Mouse (Mus musculus) embryonic stem cell, embryonic (primary cell): ENCODE measurements around the gene Gm20517.

Experiments used
- CTCF ChIA-PET, 4 experiments: fragments of 300-600 bp in 2 of 4; fragments of 350-600 bp in 2 of 4; sonication (Branson Sonifier 250); formaldehyde crosslinking; loops; one replicate each; lab custom pipeline; 2022; ENCODE audit warnings: inconsistent platforms in 2 of 4; lab: Charles Lee
- POLR2A ChIA-PET, 4 experiments: fragments of 300-600 bp in 2 of 4; fragments of 350-600 bp in 2 of 4; sonication (Branson Sonifier 250); formaldehyde crosslinking; loops; one replicate each; lab custom pipeline; 2022; ENCODE audit warnings: antibody characterized with exemption in 4 of 4, inconsistent platforms in 1 of 4; lab: Charles Lee

The Gm20517 gene

DNA sequence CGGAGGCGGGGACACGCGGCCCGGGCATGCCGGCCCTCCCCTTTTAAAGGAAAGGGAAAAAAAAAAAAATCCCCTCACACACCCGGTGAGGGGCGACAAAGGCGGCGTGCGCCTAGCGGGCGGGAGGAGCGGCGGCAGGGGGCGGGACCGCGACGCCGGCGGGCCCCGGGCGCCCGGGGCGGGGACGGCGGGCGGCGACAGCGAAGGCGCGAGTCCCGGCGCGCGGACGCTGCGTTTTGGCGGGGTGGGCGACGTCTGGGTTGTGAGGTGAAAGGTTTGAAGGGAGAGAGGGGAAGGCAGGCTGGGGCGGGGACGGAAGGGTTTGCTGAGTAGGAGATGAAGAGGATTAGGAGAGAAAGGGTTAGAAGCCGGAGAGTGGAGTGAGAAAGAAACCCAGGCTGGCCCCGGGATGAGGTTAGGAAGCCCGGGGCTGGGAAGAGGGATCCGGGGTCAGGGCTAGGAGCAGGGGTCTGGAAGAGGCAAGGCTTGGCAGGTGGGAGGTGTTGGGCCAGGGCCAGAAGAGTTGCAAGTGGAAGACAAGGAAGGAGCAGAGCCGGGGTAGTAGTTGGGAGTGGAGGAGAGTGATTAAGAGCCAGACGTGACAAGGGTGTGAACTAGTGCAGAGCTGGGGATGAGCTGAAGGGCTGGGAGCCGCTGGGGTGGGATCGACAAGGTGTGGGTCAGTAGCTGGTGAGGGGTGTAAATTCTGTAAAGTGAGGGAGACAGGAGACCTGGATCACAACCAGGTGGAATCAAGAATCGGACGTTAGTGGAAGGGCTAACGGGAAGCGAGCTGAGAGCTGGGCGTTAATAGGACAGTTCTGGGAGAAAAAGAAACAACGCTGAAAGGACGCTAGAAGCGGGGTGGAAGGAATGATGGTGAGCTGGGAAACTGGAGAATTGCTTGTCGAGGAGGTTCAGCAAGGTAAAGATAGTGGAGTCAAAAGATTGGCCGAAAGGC, 18.6 kb downstream of the Gm20517 start:
- ChIA-PET POLR2A (interaction anchor here (0.6 to 2.6 kb wide), 35 partner anchors 9 to 1779 kb away, joined by 3 to 12 read pairs (median 3); partner anchors contain the start of genes Taf8 (in 3 of the 4), Gm21981 (in 1 of the 4) and Prickle4 (in 1 of the 4)), CTCF (interaction anchor here (0.5 to 2.7 kb wide), 28 partner anchors 9 to 1477 kb away, joined by 3 to 9 read pairs (median 4); partner anchors contain the start of genes Bysl (in 1 of the 4), Frs3 (in 1 of the 4), Gm20517 (in 1 of the 4) and Mad2l1bp (in 1 of the 4))

DNA sequence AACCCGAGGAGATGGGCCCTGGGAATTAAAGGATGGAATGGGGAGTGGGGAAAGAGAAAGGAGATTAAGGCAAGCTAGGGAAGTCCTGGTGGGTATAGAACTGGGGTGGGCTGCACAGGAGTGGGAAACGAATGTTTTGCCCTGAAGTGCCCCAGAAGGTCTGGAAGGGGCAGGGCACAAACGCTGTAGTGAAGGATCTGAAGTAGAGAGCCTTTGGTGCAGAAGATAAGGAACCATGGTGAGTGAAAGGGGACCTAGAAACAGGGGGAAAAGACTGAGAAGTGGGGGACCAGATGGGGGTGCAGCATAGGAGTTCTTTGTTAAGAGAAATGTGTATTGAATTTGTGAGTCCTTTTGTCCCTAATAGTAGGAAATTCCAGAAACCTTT, 19.3 kb downstream of the Gm20517 start, which contains the start of gene Usp49:
Usp49 (plus strand) TSS at position 13 of the 388 bp plus-strand sequence.
- ChIA-PET CTCF (interaction anchor here in 3 of 4 experiments (0.6 to 2.7 kb wide), 10 partner anchors 8 to 490 kb away, joined by 3 to 9 read pairs (median 4); no protein-coding TSS in a partner anchor), POLR2A (interaction anchor here (0.6 to 2.6 kb wide), 19 partner anchors 8 to 788 kb away, joined by 3 to 12 read pairs (median 4); partner anchors contain the start of gene Taf8 (in 1 of the 4))

DNA sequence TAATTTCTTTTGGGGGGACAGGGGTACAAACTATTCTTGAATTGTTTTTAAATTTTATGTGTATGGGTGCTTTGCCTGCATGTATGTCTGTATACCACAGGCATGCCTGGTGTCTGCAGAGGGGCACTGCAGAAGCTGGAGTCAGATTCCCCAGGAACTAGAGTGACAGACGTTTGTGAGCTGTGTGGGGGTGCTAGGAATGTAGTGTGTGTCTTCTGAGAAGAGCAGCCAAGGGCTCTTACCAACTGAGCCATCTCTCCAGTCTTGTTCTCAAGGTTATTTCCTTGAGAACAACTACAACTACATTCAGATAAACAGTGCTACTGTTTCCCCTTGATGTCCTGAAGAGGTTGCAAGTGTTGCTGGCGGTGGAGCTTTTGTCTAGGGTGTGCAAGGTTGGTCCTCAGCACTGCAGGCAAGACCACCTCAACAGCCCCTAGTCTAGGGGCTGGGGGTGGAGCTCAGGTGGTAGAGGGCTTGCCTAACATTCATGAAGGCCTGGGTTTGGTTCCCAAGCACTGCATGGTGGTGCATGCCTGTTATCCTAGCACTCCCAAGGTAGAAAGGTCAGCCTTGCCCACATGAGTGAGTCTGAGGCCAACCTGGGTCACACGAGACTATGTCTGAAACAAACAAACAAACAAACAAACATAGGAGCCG, 20.9 kb downstream of the Gm20517 start:
- POLR2A ChIA-PET: interaction anchor here in 2 of 4 experiments (1.0 to 4.2 kb wide), 6 partner anchors 10 to 63 kb away, joined by 3 to 21 read pairs (median 4); partner anchors contain the start of genes Gm21981 (in 1 of the 2) and Prickle4 (in 1 of the 2)
- CTCF ChIA-PET: interaction anchor here in 2 of 4 experiments (1.1 to 1.4 kb wide), 2 partner anchors 11 kb away, joined by 3 to 7 read pairs; no protein-coding TSS in a partner anchor

DNA sequence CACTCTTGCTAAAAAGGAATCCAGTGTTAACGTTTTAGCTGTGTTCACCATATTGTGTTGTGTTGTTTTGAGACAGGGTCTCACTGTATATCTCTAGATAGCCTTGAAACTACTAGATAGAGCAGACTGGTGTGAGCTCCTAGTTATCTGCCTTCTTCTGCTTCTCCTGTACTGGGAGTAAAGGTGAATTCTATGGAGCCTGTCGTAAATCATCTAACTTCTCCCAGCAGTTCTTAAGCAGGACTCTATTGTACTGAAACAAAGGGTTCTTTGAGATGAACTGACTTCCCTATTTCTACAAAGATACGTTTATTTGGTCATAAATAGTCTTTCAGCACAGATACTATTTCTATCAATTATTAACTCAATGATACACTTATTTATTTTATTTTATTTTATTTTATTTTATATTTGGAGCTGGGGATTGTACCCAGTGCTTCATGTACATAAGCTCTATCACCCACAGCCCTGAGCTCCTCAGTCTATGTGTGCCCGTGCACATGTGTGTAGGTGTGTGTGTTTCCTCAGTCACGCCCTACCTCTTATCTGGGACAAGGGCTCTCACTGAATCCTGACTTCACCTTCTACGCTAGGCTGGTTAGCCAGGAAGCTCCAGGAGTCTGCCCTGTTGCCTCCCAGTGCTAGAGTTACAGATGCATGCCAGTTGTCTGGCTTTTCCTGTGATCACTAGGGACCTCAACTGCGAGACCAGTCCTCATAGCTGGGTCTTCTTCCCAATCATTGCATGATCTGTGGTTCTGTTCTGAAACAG, 22.8 kb downstream of the Gm20517 start:
- POLR2A ChIA-PET: interaction anchor here (0.5 to 4.2 kb wide), 14 partner anchors 8 to 493 kb away, joined by 3 to 21 read pairs (median 3); partner anchors contain the start of genes Gm21981 (in 1 of the 4), Prickle4 (in 1 of the 4) and Tomm6 (in 1 of the 4)
- CTCF ChIA-PET: interaction anchor here (0.5 to 1.4 kb wide), 8 partner anchors 9 to 132 kb away, joined by 3 to 14 read pairs (median 3); partner anchors contain the start of gene Taf8 (in 1 of the 4)

DNA sequence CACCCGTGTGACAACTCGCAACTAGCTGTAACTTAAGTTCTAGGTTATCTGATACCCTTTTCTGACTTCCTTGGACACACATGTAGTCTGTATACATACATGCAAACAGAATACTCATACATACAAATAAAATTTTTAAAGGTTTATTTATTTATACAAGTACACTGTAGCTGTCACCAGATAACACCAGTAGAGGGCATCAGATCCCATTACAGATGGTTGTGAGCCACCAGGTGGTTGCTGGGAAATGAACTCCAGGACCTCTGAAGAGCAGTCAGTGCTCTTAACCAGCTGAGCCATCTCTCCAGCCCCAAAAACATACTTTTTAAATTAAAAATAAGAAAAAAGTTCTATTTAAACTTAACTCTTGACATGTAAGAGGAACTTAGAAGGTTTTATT, 31.6 kb downstream of the Gm20517 start:
- CTCF ChIA-PET: interaction anchor here (0.6 to 1.8 kb wide), 28 partner anchors 10 to 458 kb away, joined by 3 to 14 read pairs (median 4); partner anchors contain the start of gene Gm21981 (in 1 of the 4)
- POLR2A ChIA-PET: interaction anchor here (0.7 to 2.1 kb wide), 18 partner anchors 9 to 478 kb away, joined by 3 to 9 read pairs (median 4); partner anchors contain the start of genes Taf8 (in 1 of the 4) and Usp49 (in 1 of the 4)

DNA sequence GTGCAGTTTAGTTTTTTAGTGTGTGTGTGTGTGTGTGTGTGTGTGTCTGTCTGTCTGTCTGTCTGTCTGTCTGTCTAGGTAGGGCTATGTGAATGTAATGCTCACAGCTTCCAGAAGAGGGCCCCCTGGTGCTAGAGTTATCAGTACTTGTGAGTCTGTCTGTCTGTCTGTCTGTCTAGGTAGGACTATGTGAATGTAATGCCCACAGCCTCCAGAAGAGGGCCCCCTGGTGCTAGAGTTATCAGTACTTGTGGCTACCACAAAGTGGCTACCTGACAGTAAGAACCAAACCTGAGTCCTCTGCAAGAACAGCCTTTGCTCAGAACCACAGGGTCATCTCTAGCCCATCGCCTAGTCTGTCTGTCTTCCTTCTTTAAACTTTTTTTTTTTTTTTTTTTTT, 35.3 kb downstream of the Gm20517 start:
- POLR2A ChIA-PET: interaction anchor here in 3 of 4 experiments (1.0 to 4.1 kb wide), 19 partner anchors 9 to 136 kb away, joined by 3 to 42 read pairs (median 4); no protein-coding TSS in a partner anchor

DNA sequence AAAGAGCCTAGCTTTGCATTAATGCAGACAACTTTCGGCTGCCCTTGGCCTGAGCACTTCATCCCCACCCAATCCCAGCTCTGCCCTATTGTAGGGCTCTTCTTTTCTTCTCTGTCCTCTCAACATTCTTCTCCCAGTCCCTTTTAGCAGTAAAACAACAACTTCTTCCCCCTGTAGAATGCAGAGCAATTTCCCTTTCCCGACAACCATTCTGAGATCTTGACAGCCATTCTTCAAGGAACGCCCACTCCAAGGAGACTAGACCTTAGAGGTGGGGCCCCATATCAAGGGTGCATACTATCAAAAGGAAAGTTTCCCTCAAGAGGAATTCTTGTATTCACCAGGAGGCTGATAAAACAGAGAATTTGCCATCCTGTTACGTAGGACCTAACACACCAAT, 37.6 kb downstream of the Gm20517 start:
- POLR2A ChIA-PET: interaction anchor here (0.6 to 4.1 kb wide), 39 partner anchors 7 to 508 kb away, joined by 3 to 42 read pairs (median 4); partner anchors contain the start of genes Frs3 (in 1 of the 4), Gm21981 (in 1 of the 4), Prickle4 (in 1 of the 4) and Tomm6 (in 1 of the 4)
- CTCF ChIA-PET: interaction anchor here (0.9 to 5.1 kb wide), 19 partner anchors 9 to 452 kb away, joined by 3 to 40 read pairs (median 6); partner anchors contain the start of gene Usp49 (in 1 of the 4)

More for the DNA sequence above, 35.3 kb downstream of the Gm20517 start:
- CTCF ChIA-PET: interaction anchor here (0.6 to 5.1 kb wide), 38 partner anchors 9 to 1285 kb away, joined by 3 to 40 read pairs (median 4); partner anchors contain the start of genes Prickle4 (in 2 of the 4), Frs3 (in 1 of the 4), Gm21981 (in 1 of the 4) and Lrfn2 (in 1 of the 4)

DNA sequence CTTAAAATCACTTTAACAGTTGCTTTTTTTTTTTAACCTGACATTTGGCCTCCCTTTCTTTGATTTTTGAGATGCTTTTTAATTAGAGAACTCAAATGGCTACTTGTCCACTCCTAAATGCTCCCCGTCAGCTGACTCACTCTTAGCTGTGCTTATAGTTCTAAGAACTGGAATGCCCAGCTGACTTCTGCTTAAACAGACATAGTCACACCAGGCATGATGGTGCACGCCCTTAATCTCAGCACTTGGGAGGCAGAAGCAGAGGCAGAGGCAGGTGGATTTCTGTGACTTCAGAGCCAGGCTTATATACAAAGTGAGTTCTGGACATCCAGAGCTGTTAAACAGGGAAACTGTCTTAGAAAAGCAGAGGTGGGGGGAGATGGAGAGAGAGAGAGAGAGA, 40.6 kb downstream of the Gm20517 start:
- CTCF ChIA-PET: interaction anchor here in 2 of 4 experiments (0.6 to 2.1 kb wide), 5 partner anchors 21 to 468 kb away, joined by 3 to 6 read pairs (median 3); no protein-coding TSS in a partner anchor
- POLR2A ChIA-PET: interaction anchor here (0.5 to 2.1 kb wide), 21 partner anchors 9 to 513 kb away, joined by 3 to 9 read pairs (median 3); no protein-coding TSS in a partner anchor

DNA sequence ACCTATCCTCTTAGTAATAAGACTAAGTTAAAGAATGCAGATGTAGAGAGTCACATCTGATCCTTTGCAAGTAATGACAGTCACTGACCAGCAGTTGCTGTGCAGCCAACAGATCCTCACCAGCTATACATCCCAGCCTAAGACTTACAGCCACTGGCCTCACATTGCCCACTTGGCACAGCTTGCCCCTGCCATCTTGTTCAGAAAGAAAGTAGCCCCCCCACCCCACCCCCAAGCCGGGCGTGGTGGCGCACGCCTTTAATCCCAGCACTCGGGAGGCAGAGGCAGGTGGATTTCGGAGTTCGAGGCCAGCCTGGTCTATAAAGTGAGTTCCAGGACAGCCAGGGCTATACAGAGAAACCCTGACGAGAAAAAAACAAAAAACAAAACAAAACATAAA, 43.0 kb downstream of the Gm20517 start:
- ChIA-PET POLR2A (interaction anchor here in 3 of 4 experiments (1.0 to 3.4 kb wide), 10 partner anchors 10 to 143 kb away, joined by 3 to 37 read pairs (median 4); no protein-coding TSS in a partner anchor), CTCF (interaction anchor here in 1 of 4 experiments (0.6 to 1.7 kb wide), 2 partner anchors 9 to 141 kb away, joined by 3 to 5 read pairs; no protein-coding TSS in a partner anchor)

DNA sequence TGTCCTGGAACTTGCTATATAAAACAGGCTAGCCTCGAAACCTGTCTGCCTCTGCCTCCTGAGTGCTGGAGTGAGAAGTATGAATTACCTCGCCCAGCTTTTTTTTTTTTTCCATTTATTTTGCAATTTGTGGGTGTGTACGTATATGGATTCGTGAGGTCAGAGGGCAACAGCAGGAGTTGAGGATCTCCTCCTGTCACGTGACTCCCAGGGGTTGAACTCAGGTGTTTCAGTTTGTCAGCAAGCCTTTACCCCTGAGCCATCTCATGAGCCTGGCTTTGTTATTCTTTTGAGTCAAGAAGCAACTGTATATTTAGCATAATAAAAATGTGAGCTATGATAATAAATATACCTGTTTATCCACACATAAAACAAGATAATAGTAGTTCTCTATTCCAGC, 44.3 kb downstream of the Gm20517 start:
- ChIA-PET CTCF (interaction anchor here in 3 of 4 experiments (0.6 to 1.7 kb wide), 6 partner anchors 21 to 446 kb away, joined by 3 to 5 read pairs (median 3); no protein-coding TSS in a partner anchor), POLR2A (interaction anchor here in 2 of 4 experiments (0.6 to 3.4 kb wide), 20 partner anchors 8 to 762 kb away, joined by 3 to 37 read pairs (median 4); partner anchors contain the start of genes Frs3 (in 1 of the 2) and Usp49 (in 1 of the 2))

DNA sequence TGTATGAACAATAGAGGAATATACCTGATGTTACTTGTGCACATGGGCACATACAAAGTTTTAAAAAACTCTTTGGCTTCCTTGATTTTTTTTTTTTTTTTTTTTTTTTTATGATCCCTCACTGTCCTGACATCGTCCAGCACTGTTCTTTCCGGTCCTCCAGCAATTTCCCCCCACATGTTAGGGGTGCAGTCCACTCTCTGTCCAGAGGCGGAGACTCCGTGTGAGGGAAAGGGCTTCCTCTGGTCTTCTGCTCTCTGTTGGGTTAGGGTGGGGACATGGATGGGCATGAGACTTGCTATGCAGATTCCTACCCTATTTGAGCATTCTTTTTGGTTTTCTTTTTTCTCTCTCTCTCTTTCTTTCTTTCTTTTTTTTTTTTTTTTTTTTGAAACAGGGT, 46.5 kb downstream of the Gm20517 start:
- CTCF ChIA-PET: no interaction called here
- POLR2A ChIA-PET: interaction anchor here in 1 of 4 experiments (0.9 kb wide), 1 partner anchor 15 kb away, joined by 5 read pairs; no protein-coding TSS in a partner anchor

DNA sequence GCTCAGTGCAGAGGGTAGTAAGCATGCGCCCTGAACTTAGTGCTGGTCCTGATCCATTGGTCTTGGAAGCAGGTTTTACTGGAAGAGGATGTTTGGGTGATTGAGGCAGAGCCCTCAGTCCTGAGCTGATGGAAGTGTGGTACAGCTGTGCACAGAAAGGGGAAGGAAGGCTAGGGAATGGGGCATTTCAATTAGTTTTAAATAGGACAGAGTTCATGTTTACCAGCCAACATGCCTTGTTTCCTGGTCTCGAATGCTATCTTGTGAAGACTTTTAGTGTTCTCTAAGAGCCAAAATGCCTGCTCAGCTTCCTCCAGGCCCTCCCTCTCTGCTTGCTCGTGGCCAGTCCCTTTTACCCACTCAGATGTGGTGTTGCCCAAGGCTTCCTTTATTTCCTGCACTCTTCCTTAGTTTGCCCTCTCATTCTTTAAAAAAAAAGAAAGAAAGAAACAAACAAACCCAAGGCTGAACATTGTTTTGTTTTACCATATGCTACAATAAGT, 47.4 kb downstream of the Gm20517 start:
- CTCF ChIA-PET: interaction anchor here in 1 of 4 experiments (0.5 kb wide), 1 partner anchor 196 kb away, joined by 10 read pairs; no protein-coding TSS in a partner anchor
- POLR2A ChIA-PET: interaction anchor here in 2 of 4 experiments (0.6 to 0.9 kb wide), 2 partner anchors 12 to 14 kb away, joined by 3 to 5 read pairs; no protein-coding TSS in a partner anchor

DNA sequence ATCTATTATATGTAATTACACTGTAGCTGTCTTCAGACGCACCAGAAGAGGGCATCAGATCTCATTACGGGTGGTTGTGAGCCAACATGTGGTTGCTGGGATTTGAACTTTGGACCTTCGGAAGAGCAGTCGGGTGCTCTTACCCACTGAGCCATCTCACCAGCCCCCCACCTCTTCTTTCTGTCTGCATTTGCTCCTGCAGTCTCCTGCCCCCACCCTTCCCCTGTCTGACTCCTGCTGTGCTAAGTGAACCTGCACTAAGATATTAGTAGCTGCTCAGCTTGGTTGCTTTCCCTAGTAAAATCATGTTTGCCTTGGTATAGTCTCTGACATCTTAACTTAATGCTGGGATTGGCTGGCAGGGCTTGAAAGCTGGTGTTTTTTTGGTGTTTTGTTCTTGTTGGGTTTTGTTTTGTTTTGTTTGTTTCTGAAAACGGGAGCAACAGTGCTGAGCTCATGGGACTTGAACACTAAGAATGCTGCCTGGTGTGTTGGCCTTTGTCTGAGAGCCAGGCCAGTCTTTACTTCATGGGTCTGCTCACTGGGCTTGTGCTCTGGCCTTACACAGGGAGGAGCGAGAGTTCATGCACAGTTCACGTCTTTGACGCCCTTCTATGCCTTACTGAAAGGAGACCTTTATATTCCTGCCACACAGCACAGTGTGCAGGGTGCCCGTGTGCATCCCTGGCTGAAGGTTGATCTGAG, 51.8 kb downstream of the Gm20517 start:
- ChIA-PET POLR2A (interaction anchor here in 2 of 4 experiments (0.6 to 3.1 kb wide), 11 partner anchors 8 to 178 kb away, joined by 3 to 17 read pairs (median 4); partner anchors contain the start of gene Frs3 (in 1 of the 2)), CTCF (interaction anchor here (0.5 to 3.1 kb wide), 11 partner anchors 9 to 255 kb away, joined by 3 to 19 read pairs (median 4); partner anchors contain the start of genes Frs3 (in 1 of the 4), Gm21981 (in 1 of the 4) and Prickle4 (in 1 of the 4))

DNA sequence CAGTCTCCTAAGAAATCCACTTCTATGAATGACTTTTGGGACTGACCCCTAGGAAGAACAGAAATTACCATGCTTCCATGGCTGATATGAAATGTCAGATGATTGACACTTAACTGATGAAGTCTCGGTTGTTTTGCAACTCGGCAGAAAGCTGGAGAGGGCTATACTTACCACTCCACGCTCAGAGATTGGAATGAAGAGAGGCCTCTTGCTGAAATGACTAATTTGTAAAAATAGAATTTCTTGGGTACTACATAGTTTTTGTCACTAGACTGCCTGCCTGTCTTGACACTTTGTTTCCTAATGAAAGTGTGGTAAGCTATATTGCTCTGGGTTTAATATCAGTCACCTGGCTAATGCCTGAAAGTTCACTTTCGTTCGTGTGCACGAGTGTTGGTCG, 53.1 kb downstream of the Gm20517 start:
- CTCF ChIA-PET: no interaction called here
- POLR2A ChIA-PET: interaction anchor here in 3 of 4 experiments (0.6 to 3.1 kb wide), 11 partner anchors 8 to 55 kb away, joined by 3 to 17 read pairs (median 3); no protein-coding TSS in a partner anchor
